Mouse (Mus musculus): ENCODE measurements around the gene Mical3.

DNA sequence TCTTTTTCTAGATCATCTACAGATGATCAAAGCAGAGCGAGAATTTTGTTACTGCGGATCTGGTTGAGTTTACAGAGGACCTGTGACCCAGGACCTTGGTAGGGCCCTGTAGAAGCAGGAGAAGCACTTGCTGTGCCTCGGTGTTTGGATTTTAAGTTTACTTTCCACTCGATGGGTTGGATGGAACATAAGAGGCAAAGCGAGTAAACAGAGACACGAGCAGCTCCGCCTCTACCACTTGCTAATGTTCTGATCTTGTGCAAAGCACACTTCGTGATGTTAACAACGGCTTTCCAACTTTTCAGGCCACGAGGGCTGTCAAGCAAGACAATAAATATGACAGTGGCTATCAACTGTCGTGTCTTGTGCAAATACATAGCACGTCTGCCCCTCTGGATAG lies 31.8 kb upstream of the Mical3 start:
- TF ChIP-seq EP300 (IDR thresholded peaks at IDR 0.05; ENCODE audit: low read depth) (no peak), CTCF (IDR thresholded peaks at IDR 0.05; ENCODE audit: low read depth) (no peak)

All from heart, postnatal 0 days (tissue).